Mouse (Mus musculus) forebrain, postnatal 0 days (tissue): ENCODE measurements around the gene Serhl. TPM values are rescaled to one million over a fixed set of nuclear protein-coding genes. Genes with fewer than 3 reads are reported as not detected.

ENCODE experiments used
- ATAC-seq: fragments of 200-750 bp; cut with Nextera tagmentation; 2 replicates; pipeline ENCODE4 v1.8.0; 2017; ENCODE audit warnings: mild to moderate bottlenecking, moderate library complexity
- DNase-seq: peaks from one replicate; pipeline ENCODE4 v3.0.0-alpha.2; 2015
- H3K27ac ChIP-seq: fragments of 300-500 bp; sonication (generic); 2 replicates; pipeline ENCODE4 v1.5.1; 2014; ENCODE audit warnings: low read depth, mild to moderate bottlenecking, antibody characterized with exemption, low read length, moderate library complexity, mixed read lengths
- H3K27me3 ChIP-seq: fragments of 300-500 bp; sonication (generic); 2 replicates; pipeline ENCODE4 v1.6.1; 2014; ENCODE audit warnings: mild to moderate bottlenecking, low read length, mixed read lengths; ENCODE audit not compliant: insufficient read depth
- H3K36me3 ChIP-seq: fragments of 300-500 bp; sonication (generic); 2 replicates; pipeline ENCODE4 v1.6.1; 2014; ENCODE audit warnings: mild to moderate bottlenecking, moderate library complexity; ENCODE audit not compliant: insufficient read depth
- H3K4me1 ChIP-seq: fragments of 300-500 bp; sonication (generic); 2 replicates; pipeline ENCODE4 v1.6.1; 2014; ENCODE audit warnings: antibody characterized with exemption; ENCODE audit not compliant: insufficient read depth
- H3K4me2 ChIP-seq: fragments of 300-500 bp; sonication (generic); 2 replicates; pipeline ENCODE4 v1.6.1; 2014; ENCODE audit warnings: low read depth, mild to moderate bottlenecking, moderate library complexity
- H3K4me3 ChIP-seq: fragments of 300-500 bp; sonication (generic); 2 replicates; pipeline ENCODE4 v1.5.1; 2014; ENCODE audit warnings: low read depth, low read length, mixed read lengths
- H3K9ac ChIP-seq: fragments of 300-500 bp; sonication (generic); 2 replicates; pipeline ENCODE4 v1.6.1; 2014; ENCODE audit warnings: mild to moderate bottlenecking
- H3K9me3 ChIP-seq: fragments of 300-500 bp; sonication (generic); 2 replicates; pipeline ENCODE4 v1.6.1; 2016; ENCODE audit warnings: low read length
- CTCF ChIP-seq: sonication (generic); IDR thresholded peaks from 2 replicates; pipeline ENCODE4 v1.5.1; 2016; ENCODE audit warnings: antibody characterized with exemption, control low read depth, low read depth
- WGBS: fragments of 180-500 bp; shearing (Covaris S2); extraction: QIAGEN DNeasy Blood & Tissue Kit; methylation state at CpG from one replicate; pipeline ENCODE4 v1.1.7; 2014; 5-methylcytosine and 5-hydroxymethylcytosine counted together
- polyA plus RNA-seq: library from polyadenylated mRNA; unstranded; fragments of >200 nt; fragmentation: Nextera tagmentation; extraction: Ambion mirVana; gene quantifications from 2 replicates; pipeline ENCODE4 v1.2.1, GENCODE M21; 2015
- total RNA-seq: library from RNA; depleted of rRNA; stranded (reverse); fragments of >200 nt; gene quantifications from 2 replicates; pipeline ENCODE4 v1.2.3, GENCODE M21; 2014; rRNA removed

Gene Serhl
- total and polyA plus RNA-seq, 2 experiments from 2014 or later = 11.9 to 39.1 TPM

- Histone ChIP-seq H3K9ac (no peak overlapping the region), H3K27me3 (no peaks in the 10 kb centered on the region), H3K4me2 (no peak overlapping the region), H3K4me3 (no peak overlapping the region), H3K27ac (no peak overlapping the region), H3K4me1 (no peaks in the 10 kb centered on the region), H3K9me3 (no peaks in the 10 kb centered on the region), H3K36me3 (peaks cover 14% of the 10 kb centered on the region)
- DNase-seq (no peak), ATAC-seq (no peak)
- TF ChIP-seq CTCF = no peak
- 94% methylated on average over 13 of the region's 13 CpGs for WGBS
These were observed 76.4 kb downstream of the Serhl start for GRCm38 (mm10) chr15:83165526-83166315.

Other genes with a start within 250 kb of the Serhl start
- 120 and 150 TPM in 2 replicates for gene Tcf20, start 101.6 kb upstream of the Serhl start, total RNA-seq
- 10.3 and 12.2 TPM in 2 replicates for gene Tcf20, start 101.6 kb upstream of the Serhl start, polyA plus RNA-seq
- 0.69 and 2.9 TPM in 2 replicates for gene Nfam1, start 56.2 kb upstream of the Serhl start, total RNA-seq
- gene Nfam1, start 56.2 kb upstream of the Serhl start, polyA plus RNA-seq = 1.5 and 1.8 TPM in 2 replicates
- 104 and 122 TPM in 2 replicates for gene Rrp7a, start 33.3 kb downstream of the Serhl start, total RNA-seq
- 89.5 and 94.9 TPM in 2 replicates for gene Rrp7a, start 33.3 kb downstream of the Serhl start, polyA plus RNA-seq
- 86.6 and 100 TPM in 2 replicates for gene Poldip3, start 59.9 kb downstream of the Serhl start, total RNA-seq
- 95.9 and 103 TPM in 2 replicates for gene Poldip3, start 59.9 kb downstream of the Serhl start, polyA plus RNA-seq
- 81.2 and 92.5 TPM in 2 replicates for gene Cyb5r3, start 83.1 kb downstream of the Serhl start, total RNA-seq
- gene Cyb5r3, start 83.1 kb downstream of the Serhl start, polyA plus RNA-seq = 88.3 and 149 TPM in 2 replicates
- 3.3 and 11.6 TPM in 2 replicates for gene A4galt, start 162.3 kb downstream of the Serhl start, total RNA-seq
- gene A4galt, start 162.3 kb downstream of the Serhl start, polyA plus RNA-seq = 3.7 and 4.9 TPM in 2 replicates